Mouse (Mus musculus): Measurements from ENCODE around the gene A830005F24Rik. TPM values are rescaled to one million over a fixed set of nuclear protein-coding genes. Genes with fewer than 3 reads are reported as not detected.

Gene A830005F24Rik
- total and polyA plus RNA-seq, 3 experiments, result 1.8 to 2.8 (median 2.7) TPM

DNA sequence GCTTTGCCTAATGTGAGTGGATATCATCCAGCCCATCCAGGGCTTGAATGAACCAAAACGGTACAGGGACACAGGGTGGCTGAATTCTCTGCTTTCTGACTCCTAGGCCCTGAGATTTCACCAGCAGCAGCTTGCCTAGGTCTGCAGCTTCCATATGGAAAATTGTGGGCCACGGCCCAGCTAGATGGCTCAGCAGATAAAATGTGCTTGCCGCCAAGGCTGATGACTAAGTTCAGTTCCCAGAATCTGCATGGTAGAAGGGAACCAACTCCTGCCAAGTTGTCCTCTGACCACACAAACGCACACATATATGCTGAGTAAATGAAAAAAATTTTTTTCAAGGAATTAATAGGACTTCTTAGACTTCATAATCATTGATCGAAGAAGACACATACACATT is 34.9 kb downstream of the A830005F24Rik start:
- H3K79me2 ChIP-seq (replicated peaks; ENCODE audit: control insufficient read depth, extremely low read depth, insufficient read depth, poor library complexity, severe bottlenecking), result peaks cover 23% of the 10 kb centered on the region
- H3K4me3 ChIP-seq (replicated peaks in 1 of 3; ENCODE audit: low read depth in 2 of 3, low read length in 2 of 3, poor library complexity in 1 of 3), result no peak overlapping the region
- dilution Hi-C loops (cut with MboI; ENCODE audit: extremely low pct_ligation_motif_present, extremely low pct_unique_long_range_greater_than_20kb, low sequenced_read_pairs) (no loop called here), in situ Hi-C loops (cut with MboI; ENCODE audit: low pct_ligation_motif_present, low pct_unique_long_range_greater_than_20kb, low sequenced_read_pairs) (loop anchor here (25.0 kb wide), 1 partner anchor 264 kb away; no protein-coding TSS in a partner anchor)
- no peaks in the 10 kb centered on the region for H3K9me3 ChIP-seq (replicated peaks; ENCODE audit: low read length)
- H3K9ac ChIP-seq (ENCODE audit: insufficient read depth, low read depth), result no peak overlapping the region
- DNase-seq (ENCODE audit: extremely low read depth), result no peak
- peaks cover 0 to 18% of the 10 kb centered on the region in 2 experiments; a peak in 2 of 4 replicates for H3K4me1 ChIP-seq (ENCODE audit: control insufficient read depth in 1 of 2, insufficient read depth in 2 of 2)
- no peaks in the 10 kb centered on the region for H3K27me3 ChIP-seq (replicated peaks)
- H3K4me2 ChIP-seq (ENCODE audit: insufficient read depth, low read depth, poor library complexity, severe bottlenecking), result no peak overlapping the region
- TF ChIP-seq SMC3 (IDR thresholded peaks at IDR 0.05; ENCODE audit: low read depth, low read length) (no peak), PAX5 (IDR thresholded peaks at IDR 0.05; ENCODE audit: low read length) (no peak), IRF4 (IDR thresholded peaks at IDR 0.05; ENCODE audit: low read depth, low read length) (no peak), RAD21 (IDR thresholded peaks at IDR 0.05; ENCODE audit: low read depth, low read length) (no peak)
- no peak overlapping the region for H3K27ac ChIP-seq (ENCODE audit: insufficient read depth, low read depth)
- peaks cover 0 to 3% of the 10 kb centered on the region in 2 experiments for H3K36me3 ChIP-seq (replicated peaks in 1 of 2; ENCODE audit: control insufficient read depth in 1 of 2, insufficient read depth in 1 of 2, low read length in 1 of 2)

GRCm38 (mm10) chr13:48552181-48553090 is 39.1 kb downstream of the A830005F24Rik start:
- no peak overlapping the region for H3K4me2 ChIP-seq (ENCODE audit: insufficient read depth, low read depth, poor library complexity, severe bottlenecking)
- H3K4me3 ChIP-seq (replicated peaks in 1 of 3; ENCODE audit: low read depth in 2 of 3, low read length in 2 of 3, poor library complexity in 1 of 3), result no peak overlapping the region
- H3K9me3 ChIP-seq (replicated peaks; ENCODE audit: low read length), result no peaks in the 10 kb centered on the region
- dilution Hi-C loops (cut with MboI; ENCODE audit: extremely low pct_ligation_motif_present, extremely low pct_unique_long_range_greater_than_20kb, low sequenced_read_pairs), result no loop called here
- DNase-seq (ENCODE audit: extremely low read depth), result no peak
- no peaks in the 10 kb centered on the region for H3K36me3 ChIP-seq (replicated peaks in 1 of 2; ENCODE audit: control insufficient read depth in 1 of 2, insufficient read depth in 1 of 2, low read length in 1 of 2)
- TF ChIP-seq E2F4 (IDR thresholded peaks at IDR 0.05; ENCODE audit: insufficient replicate concordance, low read depth, low read length) (no peak), EP300 (IDR thresholded peaks at IDR 0.05; ENCODE audit: low read length) (no peak), ETS1 (conservative IDR thresholded peaks at IDR 0.05; ENCODE audit: low read depth, low read length) (no peak), MAX (IDR thresholded peaks at IDR 0.05; ENCODE audit: low read length) (no peak), ZNF384 (IDR thresholded peaks at IDR 0.05; ENCODE audit: low read depth, low read length) (no peak), POLR2A (IDR thresholded peaks at IDR 0.05; ENCODE audit: low read depth, low read length) (no peak), MEF2A (IDR thresholded peaks at IDR 0.05; ENCODE audit: borderline replicate concordance, low read depth, low read length) (no peak), SIN3A (IDR thresholded peaks at IDR 0.05; ENCODE audit: low read length) (no peak), ZKSCAN1 (IDR thresholded peaks at IDR 0.05; ENCODE audit: borderline replicate concordance, low read depth, low read length) (no peak), RAD21 (IDR thresholded peaks at IDR 0.05; ENCODE audit: low read depth, low read length) (no peak), USF1 (IDR thresholded peaks at IDR 0.05; ENCODE audit: low read depth, low read length) (no peak), USF2 (conservative IDR thresholded peaks at IDR 0.05; ENCODE audit: low read depth, low read length) (no peak), CTCF (conservative IDR thresholded peaks at IDR 0.05 in 1 of 2, IDR thresholded peaks at IDR 0.05 in 1 of 2; ENCODE audit: low read depth in 2 of 2, low read length in 2 of 2) (no peak), SMC3 (IDR thresholded peaks at IDR 0.05; ENCODE audit: low read depth, low read length) (no peak), BHLHE40 (IDR thresholded peaks at IDR 0.05; ENCODE audit: low read depth, low read length) (no peak), PAX5 (IDR thresholded peaks at IDR 0.05; ENCODE audit: low read length) (no peak)
- no peaks in the 10 kb centered on the region for H3K27me3 ChIP-seq (replicated peaks)
- no peak overlapping the region for H3K27ac ChIP-seq (ENCODE audit: insufficient read depth, low read depth)
- no peaks in the 10 kb centered on the region for H3K79me2 ChIP-seq (replicated peaks; ENCODE audit: control insufficient read depth, extremely low read depth, insufficient read depth, poor library complexity, severe bottlenecking)
- H3K9ac ChIP-seq (ENCODE audit: insufficient read depth, low read depth), result no peak overlapping the region
- peaks cover 0 to 6% of the 10 kb centered on the region in 2 experiments; a peak in 2 of 4 replicates for H3K4me1 ChIP-seq (ENCODE audit: control insufficient read depth in 1 of 2, insufficient read depth in 2 of 2)
- in situ Hi-C loops (cut with MboI; ENCODE audit: low pct_ligation_motif_present, low pct_unique_long_range_greater_than_20kb, low sequenced_read_pairs), result no loop called here
